Mouse (Mus musculus): ENCODE data around the gene Slc6a13.
"Not testable (repeated sequence)": the region's sequence is repeated elsewhere in the genome, so short reads cannot be mapped to it uniquely, and the experiment has no call there.

Gene Slc6a13

DNA sequence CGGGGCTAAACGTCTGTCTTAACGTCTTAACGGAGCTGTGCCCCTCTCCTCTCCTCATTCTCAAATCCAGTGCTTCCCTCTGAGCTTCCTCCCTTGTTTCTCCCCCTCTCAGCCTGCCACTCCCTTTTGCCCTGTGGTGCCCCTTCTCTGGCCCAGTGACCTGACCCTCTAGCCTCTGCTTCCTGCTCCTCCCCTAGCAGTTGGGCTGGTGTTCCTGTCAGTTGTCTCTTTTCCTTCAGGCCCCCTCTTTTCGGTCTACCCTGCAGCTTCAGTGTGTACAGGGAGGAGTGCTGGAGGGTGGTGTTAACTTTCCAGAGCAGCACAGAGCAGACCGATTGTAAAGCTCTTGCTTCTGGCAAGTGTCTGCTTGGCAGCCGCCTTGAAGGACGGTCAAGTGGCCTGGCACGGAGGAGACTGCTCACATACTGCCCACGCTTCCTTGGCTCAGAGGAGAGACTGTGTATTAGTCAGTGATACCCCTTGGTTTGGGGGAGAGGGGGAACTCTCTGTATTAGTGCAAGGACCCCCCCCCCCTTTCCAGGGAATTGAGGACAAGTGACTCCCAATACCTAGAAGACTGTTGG, 26.6 kb downstream of the Slc6a13 start:
- no peak for DNase-seq (ENCODE audit: low read depth, low spot score)

DNA sequence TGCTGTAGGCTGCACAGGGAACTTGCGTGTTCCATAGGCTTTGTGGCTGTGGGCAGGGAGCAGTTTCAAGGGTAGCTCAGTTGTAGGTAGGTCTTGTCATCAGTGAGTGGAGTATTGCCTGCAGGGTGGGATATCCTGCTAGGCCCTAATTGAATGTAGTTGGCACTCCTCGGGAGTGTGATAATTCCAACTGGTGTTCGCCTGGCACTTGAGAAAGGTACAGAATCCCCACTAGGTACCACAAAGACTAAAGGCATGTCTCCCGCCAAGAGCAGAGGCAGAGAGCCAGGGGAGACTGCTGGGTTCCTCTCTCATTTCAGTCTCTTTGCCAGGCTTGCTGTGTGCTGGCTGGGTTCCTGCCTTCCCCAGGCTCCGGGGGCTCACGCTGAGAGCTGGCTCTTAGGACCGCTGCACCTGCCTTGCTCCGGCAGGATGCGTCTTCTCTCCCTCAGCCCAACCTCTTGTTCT, 28.4 kb downstream of the Slc6a13 start:
- DNase-seq (ENCODE audit: low read depth, low spot score) = peak; percentile 60

- DNase-seq (ENCODE audit: low read depth, low spot score) = no peak
These were observed 30.0 kb downstream of the Slc6a13 start for GRCm38 (mm10) chr6:121329848-121330508.

DNA sequence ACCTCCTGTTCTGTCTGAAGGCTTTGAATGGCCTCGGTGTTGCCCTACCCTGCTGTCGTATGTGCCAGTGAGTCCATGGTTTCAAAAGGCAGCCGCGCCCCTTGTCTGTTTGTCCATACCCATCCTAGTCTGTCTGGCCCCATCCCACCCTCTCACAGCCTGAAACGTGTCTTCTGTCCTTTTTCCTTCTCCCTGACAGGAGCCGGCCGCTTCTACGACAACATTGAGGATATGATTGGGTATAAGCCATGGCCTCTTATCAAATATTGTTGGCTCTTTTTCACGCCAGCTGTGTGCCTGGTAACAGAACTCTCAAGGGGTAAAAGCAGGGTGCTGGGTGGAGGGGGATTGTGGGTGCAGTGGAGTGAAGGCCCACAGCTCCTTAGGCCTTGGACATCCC, 35.8 kb downstream of the Slc6a13 start:
- no peak for DNase-seq (ENCODE audit: low read depth, low spot score)

- DNase-seq (ENCODE audit: low read depth, low spot score) = no peak
These were observed 36.5 kb downstream of the Slc6a13 start for GRCm38 (mm10) chr6:121336558-121336957.

- DNase-seq (ENCODE audit: low read depth, low spot score) = no peak
These were observed 37.2 kb downstream of the Slc6a13 start for GRCm38 (mm10) chr6:121337229-121337628.

DNA sequence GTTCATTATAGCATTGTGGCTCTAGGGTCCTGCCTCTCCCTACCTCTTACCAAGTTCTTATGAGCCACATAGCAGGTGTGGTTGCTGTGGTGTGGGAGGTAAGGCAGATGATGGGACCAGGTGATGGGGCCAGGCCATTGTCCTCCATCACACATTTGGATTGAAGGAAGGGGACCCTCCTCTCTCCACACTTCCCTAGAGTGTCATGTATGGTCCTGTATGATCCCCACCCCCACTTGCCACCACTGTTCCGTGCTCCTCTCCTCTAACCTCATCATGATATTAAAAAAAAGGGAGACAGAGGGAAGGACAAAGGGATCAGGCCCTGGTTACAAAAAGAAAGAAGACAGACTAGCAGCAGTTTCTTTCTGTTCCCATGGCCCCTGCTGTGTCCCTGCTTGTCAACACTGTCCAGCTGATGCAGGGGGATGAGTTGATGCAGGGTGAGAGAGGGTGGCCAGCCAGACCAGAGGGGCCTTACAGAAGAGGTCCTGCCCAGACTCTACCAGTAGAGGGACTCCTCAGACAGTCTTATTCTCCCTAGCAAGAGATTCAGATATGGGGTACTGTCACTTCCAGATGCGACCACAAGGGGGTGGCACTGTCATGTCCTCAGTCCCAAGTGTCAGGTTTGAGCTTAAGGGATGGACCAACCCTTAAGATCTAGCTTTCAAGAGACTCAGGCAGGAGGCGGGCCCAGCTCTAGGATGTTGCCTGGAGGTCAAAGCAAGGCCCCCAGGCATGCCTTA, 37.9 kb downstream of the Slc6a13 start:
- peak; percentile 42 for DNase-seq (ENCODE audit: low read depth, low spot score)

DNA sequence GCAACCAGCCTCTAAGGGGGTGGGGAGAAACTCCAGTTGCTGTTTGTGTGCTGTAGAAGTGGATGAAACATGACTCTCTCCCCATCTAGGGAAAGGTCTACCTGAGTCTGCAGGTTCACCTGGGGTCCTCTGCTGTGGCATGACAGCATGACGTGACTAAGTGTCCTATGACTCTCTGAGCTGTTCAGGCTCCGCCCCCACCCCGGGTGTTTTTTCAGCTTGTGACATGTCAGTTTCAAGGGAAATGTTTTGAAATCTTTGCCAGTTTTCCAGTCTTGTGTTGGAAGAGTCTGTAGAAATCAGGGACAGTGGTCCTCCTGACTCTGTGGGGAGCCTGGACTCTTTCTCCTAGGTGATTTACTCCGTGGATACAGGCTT, 38.5 kb downstream of the Slc6a13 start:
- DNase-seq (ENCODE audit: low read depth, low spot score) = no peak

DNA sequence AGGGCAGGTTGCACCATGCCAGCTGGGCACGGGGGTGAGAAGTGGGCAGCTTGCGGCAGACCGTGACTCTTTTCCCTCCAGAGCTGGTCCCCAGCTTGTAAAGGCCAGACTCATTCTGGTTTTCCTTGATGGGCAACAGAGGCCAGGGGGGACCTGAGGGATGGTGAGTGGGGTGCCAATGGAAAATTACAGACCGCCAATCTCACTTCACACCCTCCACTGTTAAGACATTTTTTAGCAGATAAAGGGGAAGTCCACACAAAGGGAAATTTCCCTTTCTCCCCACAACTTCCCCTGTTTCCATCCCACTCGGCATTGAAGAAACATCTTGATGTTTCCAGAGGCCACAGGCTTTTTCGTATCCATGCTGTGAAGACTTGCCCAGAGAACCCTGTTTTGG, 41.6 kb downstream of the Slc6a13 start:
- no peak for DNase-seq (ENCODE audit: low read depth, low spot score)

DNA sequence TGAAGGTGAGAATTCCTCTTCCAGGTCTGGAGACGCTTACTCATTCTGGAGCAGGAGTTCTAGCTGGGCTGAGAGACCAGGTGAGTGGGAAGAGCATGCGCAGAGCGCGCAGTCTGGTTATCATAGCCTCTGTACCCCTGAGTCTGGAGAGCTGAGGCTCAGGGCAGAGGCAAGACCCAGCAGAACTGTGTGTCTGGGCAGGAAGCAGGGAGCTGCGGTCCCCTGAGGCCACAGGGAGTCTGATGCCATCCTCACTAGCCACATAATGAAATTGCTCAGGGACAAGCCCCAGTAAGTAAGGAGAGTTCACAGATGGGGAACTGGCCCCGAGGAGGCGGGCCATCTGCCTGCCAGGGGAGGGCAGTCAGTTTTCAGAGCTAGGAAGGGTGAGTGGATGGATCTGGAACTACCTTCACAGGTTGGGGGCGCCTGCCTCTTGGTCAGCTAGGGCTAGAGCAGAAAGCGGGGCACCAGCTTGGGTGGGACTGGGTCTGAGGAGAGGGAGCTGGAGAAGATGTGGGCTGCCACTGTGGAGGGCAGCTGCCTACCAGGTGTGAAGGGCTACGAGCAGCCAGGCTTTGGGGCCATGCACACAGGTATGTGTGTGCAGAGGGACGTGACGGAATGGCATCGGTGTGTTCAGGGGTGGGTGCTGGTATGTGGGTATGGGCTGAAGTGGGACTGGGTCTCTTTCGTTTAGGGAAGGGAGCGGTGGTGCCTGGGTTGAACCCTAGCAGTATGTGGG, 43.2 kb downstream of the Slc6a13 start, which contains the start of gene Slc6a12:
Gene Slc6a12, plus strand, starts transcription at position 51 of the 745 bp plus-strand sequence.
- DNase-seq (ENCODE audit: low read depth, low spot score) = no peak

DNA sequence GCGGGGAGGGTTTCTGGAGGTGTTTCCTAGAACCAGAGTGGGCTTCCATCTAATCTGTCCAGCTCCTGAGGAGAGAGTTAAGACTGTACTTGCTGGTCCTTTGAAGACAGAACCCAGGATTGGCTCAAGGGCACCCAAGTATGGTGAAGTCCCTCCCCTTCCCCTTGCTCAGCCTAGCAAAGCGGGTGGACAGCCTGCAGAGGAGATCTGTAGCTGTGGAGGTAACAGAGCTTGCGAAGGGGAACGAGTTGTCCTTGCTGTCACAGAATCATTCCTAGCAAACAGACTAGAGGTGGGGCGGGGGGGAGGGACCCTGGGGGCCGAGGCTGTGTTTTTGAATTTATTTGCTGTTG, 43.7 kb downstream of the Slc6a13 start:
- DNase-seq (ENCODE audit: low read depth, low spot score) = no peak

DNA sequence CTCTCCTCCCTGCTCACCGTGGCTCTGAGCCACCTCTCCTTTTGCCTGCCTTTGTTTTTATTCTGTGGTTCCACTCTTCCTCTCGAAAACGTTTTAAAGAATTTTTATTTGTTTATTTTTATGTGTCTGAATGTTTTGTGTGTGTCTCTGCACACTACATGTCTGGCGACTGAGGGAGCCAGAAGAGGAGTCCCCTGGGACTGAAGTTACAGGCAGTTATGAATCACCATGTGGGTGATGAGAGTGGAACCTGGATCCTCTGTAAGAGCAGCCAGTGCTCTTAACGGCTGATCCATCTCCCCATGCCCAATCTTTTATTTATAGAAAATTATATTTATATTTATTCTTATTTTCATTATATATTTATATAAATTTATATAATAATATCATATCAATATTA, 44.3 kb downstream of the Slc6a13 start:
- no peak for DNase-seq (ENCODE audit: low read depth, low spot score)

- DNase-seq (ENCODE audit: low read depth, low spot score) = no peak
These were observed 46.4 kb downstream of the Slc6a13 start for GRCm38 (mm10) chr6:121346428-121346827.

- no peak for DNase-seq (ENCODE audit: low read depth, low spot score)
These were observed 52.2 kb downstream of the Slc6a13 start for GRCm38 (mm10) chr6:121352276-121352675.

- no peak for DNase-seq (ENCODE audit: low read depth, low spot score)
These were observed 56.0 kb downstream of the Slc6a13 start for GRCm38 (mm10) chr6:121356041-121356440.

DNA sequence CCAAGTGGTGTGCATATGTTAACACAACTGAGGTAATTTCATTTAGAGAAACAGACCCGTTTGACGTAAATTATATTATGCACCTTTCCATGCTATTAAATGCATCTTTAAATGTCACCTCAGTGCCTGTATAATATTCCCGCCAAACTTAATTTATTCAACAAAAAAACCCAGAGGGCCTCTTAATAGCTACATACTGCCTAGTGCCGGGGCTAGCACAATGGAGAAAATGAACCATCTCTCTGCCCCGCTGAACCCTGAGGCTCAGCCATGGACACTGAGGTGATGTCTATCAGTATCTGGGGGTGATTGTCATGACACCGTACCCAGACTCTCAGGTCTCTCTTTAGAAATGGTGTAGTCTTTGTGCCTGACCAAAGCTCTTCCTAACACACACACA, 57.2 kb downstream of the Slc6a13 start:
- no peak for DNase-seq (ENCODE audit: low read depth, low spot score)

DNA sequence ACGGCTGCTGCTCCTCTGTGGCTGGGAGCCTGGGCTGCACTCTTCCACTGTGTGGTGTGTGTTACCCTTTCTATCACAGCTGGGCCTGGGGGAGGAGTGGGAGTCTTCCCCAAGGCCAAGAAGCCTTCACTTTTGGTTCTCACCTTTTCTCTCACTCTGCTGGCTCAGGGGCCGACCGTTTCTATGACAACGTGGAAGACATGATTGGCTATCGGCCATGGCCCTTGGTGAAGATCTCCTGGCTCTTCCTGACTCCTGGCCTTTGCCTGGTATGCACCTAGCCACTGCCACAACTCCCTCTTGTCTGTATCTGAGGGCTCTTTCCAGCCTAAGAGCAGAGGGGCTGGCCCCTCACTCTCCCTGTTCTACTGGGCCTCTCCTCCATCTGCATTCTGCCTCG, 63.0 kb downstream of the Slc6a13 start:
- DNase-seq (ENCODE audit: low read depth, low spot score) = no peak

DNA sequence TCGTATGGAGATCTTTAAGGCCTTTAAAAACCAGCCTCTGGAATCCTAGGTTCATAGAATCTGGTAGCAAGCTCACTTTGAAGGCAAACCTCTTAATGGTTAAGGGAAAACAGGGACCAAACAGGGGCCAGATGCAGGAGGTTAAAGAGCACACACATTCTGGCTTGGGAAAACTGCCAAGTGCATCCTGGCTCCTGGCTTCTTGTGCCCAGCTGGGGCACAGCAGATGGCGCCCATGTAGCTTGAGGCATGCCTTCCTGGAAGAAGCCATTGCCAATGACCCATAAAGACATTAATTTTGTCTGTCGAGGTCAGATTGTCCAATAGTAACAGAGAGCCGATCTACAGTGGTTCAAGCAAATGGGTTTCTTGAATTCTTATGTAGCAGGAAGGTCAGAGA, 63.9 kb downstream of the Slc6a13 start:
- DNase-seq (ENCODE audit: low read depth, low spot score) = no peak

GRCm38 (mm10) chr6:121366537-121366936, 66.5 kb downstream of the Slc6a13 start:
- DNase-seq (ENCODE audit: low read depth, low spot score) = not testable (repeated sequence)

DNA sequence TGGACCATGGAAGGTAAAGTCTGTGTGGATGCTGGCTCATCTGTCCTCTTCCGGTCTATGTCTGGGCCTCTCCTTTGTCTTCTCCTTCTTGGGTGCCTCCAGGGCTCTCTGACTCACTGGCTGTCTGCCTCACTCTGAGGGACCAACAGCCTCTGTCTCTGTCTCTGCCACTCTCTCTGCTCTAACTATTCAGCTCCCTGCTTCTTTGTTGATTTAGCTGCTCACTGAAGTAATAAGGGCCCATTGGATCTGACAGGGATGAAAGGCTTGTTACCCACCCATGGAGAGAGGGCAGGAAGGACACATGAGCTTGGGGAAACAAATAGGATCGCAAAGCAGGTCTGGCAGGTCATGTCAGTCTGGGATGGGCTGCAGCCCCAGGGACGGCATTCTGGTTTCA, 67.1 kb downstream of the Slc6a13 start:
- DNase-seq (ENCODE audit: low read depth, low spot score) = no peak

GRCm38 (mm10) chr6:121371197-121371980, 71.4 kb downstream of the Slc6a13 start:
- DNase-seq (ENCODE audit: low read depth, low spot score) = no peak
